In the genomic region with DNA sequence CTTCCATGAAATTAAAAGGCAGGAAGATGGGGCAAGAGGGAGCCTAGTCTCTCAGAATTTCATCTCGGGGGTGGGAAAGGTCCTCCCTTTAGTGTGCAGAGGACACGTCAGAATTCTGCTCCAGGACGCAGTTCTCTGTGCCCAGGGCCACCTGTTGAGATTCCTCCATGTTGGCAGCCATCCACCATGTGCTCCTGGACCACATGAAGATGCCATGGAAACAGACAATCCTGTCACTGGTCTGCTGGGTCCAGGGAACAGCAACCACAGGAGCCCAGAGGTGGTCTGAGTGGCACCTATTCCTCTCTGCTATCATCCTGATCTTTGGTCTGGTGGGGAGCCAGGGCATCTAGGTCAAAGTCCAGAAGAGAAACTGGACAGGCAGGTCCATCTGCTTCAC, we compare ENCODE assay signal across 24 mouse cellular contexts. TPM values are rescaled to one million over a fixed set of nuclear protein-coding genes. Genes with fewer than 3 reads are reported as not detected.
"Had no signal": no experiment of that assay in that cellular context is flagged by ENCODE, and none has a peak within 500 bp of the region (broad histone marks: within the 10 kb centered on the region; RNA-seq: fewer than 3 reads in every experiment).

No protein-coding gene starts in this region.

- H3K36me3 ChIP-seq: kidney, embryonic 15.5 days; limb, embryonic 10.5 days; limb, embryonic 13.5 days; liver, embryonic 12.5 days; liver, embryonic 15.5 days; lung, embryonic 15.5 days; midbrain, embryonic 12.5 days; midbrain, embryonic 15.5 days; neural tube, embryonic 12.5 days; neural tube, embryonic 15.5 days; stomach, embryonic 15.5 days had no signal

- DNase-seq: kidney, postnatal 10 days; kidney, postnatal 36 days; layer of hippocampus, postnatal 36 days; liver; lung, adult 18-20 months; lung, postnatal 10 days; right cerebral cortex, adult 18-20 months; right cerebral cortex, postnatal 25 days; spleen, adult 18-20 months; thymus, adult 18-20 months; thymus, postnatal 36 days had no signal

- H3K9me3 ChIP-seq: kidney, embryonic 15.5 days; limb, embryonic 10.5 days; limb, embryonic 13.5 days; liver, embryonic 12.5 days; liver, embryonic 15.5 days; lung, embryonic 15.5 days; midbrain, embryonic 12.5 days; midbrain, embryonic 15.5 days; neural tube, embryonic 12.5 days; neural tube, embryonic 15.5 days; stomach, embryonic 15.5 days had no signal

- H3K4me3 ChIP-seq: kidney, embryonic 15.5 days; left cerebral cortex, adult 2 months; limb, embryonic 10.5 days; limb, embryonic 13.5 days; liver, embryonic 12.5 days; liver, embryonic 15.5 days; lung, embryonic 15.5 days; midbrain, embryonic 12.5 days; midbrain, embryonic 15.5 days; neural tube, embryonic 12.5 days; neural tube, embryonic 15.5 days; stomach, embryonic 15.5 days had no signal

- H3K4me2 ChIP-seq: kidney, embryonic 15.5 days; limb, embryonic 13.5 days; liver, embryonic 12.5 days; liver, embryonic 15.5 days; lung, embryonic 15.5 days; midbrain, embryonic 12.5 days; midbrain, embryonic 15.5 days; neural tube, embryonic 12.5 days; neural tube, embryonic 15.5 days; stomach, embryonic 15.5 days had no signal

- H3K9ac ChIP-seq: kidney, embryonic 15.5 days; limb, embryonic 13.5 days; liver, embryonic 12.5 days; liver, embryonic 15.5 days; lung, embryonic 15.5 days; midbrain, embryonic 12.5 days; midbrain, embryonic 15.5 days; neural tube, embryonic 12.5 days; neural tube, embryonic 15.5 days; stomach, embryonic 15.5 days had no signal

- ATAC-seq: liver, embryonic 12.5 days; midbrain, embryonic 15.5 days had no signal

- H3K27ac ChIP-seq: kidney, embryonic 15.5 days; left cerebral cortex, adult 2 months; limb, embryonic 10.5 days; limb, embryonic 13.5 days; liver, embryonic 12.5 days; liver, embryonic 15.5 days; lung, embryonic 15.5 days; macrophage; midbrain, embryonic 12.5 days; midbrain, embryonic 15.5 days; neural tube, embryonic 12.5 days; neural tube, embryonic 15.5 days; stomach, embryonic 15.5 days had no signal

- H3K4me1 ChIP-seq: kidney, embryonic 15.5 days; limb, embryonic 10.5 days; limb, embryonic 13.5 days; liver, embryonic 12.5 days; liver, embryonic 15.5 days; lung, embryonic 15.5 days; midbrain, embryonic 12.5 days; neural tube, embryonic 12.5 days; stomach, embryonic 15.5 days had no signal

RNA-seq across cellular contexts. Expression of a gene that starts 6.3 kb away (rescaled TPM):
- polyA plus RNA-seq: liver, embryonic 12.5 days; liver, embryonic 15.5 days; lung, embryonic 15.5 days; macrophage had no signal

RNA-seq across cellular contexts. Expression of a gene that starts 47.2 kb away (rescaled TPM):
- polyA plus RNA-seq: kidney, embryonic 15.5 days; limb, embryonic 10.5 days; limb, embryonic 13.5 days; liver, embryonic 12.5 days; liver, embryonic 15.5 days; lung, embryonic 15.5 days; macrophage; midbrain, embryonic 12.5 days; midbrain, embryonic 15.5 days; neural tube, embryonic 12.5 days; neural tube, embryonic 15.5 days; stomach, embryonic 15.5 days had no signal
